Mouse (Mus musculus) neutrophil, adult 83 days (primary cell): ENCODE data around the gene Galk2. TPM values are rescaled to one million over a fixed set of nuclear protein-coding genes. Genes with fewer than 3 reads are reported as not detected.

Source experiments
- total RNA-seq, 2 experiments: library from RNA; stranded (reverse); gene quantifications; one replicate each; pipeline ENCODE4 v1.2.4; 2023

Gene Galk2
- total RNA-seq: 10 to 100 TPM; 10.7 to 11.9 TPM

DNA sequence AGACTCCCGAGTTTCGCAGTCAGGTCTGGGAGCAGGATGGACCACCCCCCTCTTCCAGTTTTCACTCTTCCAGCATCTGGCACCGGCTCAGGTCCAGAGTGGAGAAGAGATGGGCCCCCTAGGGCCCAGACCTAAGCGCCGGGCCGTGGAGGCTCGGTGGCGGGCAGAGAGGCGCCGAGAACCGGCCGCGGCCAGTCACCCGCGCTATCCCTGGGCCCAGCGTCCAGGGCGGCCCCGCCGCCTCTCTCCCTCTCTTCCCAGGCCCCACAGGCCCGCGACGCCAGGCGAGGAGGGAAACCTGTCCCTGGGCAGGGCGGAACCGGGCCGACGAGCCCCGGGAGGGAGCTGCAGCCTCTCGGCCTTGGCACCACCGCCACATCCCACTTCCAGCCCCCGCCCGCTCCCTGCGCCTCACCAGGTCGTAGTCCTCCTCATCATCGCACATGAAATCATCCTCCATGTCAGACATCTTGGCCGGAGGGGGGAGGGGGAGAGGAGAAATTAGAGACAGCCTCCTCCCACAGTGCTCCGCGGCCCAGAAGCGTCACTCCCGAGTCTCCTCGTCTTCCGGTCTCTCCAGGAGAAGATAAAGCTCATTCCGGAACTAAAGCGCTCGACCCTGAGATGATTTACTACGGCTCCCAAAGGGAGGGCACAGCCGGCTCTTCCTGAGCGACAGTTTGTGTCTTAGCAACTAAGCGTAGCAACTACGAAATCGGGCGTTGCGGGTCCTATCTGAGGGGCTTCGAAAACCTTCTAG is at the start of gene Galk2, which contains the start of gene Cops2:
Gene Galk2 (plus strand): TSS at position 589 of the 760 bp plus-strand sequence.
Gene Cops2 (minus strand): TSS at position 619 of the 760 bp plus-strand sequence.

Other genes with a start within 250 kb of the Galk2 start
- gene Cep152, start 234.0 kb upstream of the Galk2 start, total RNA-seq: 10 to 100 TPM; 13.4 to 14.1 TPM
- 10 to 100 TPM; 27.3 to 31.2 TPM for gene Eid1, start 186.0 kb upstream of the Galk2 start, total RNA-seq
- gene Shc4, start 135.0 kb upstream of the Galk2 start, total RNA-seq: under 1 TPM; 0.24 to 0.33 TPM
- 10 to 100 TPM; 25.5 to 25.8 TPM for gene Secisbp2l, start 76.2 kb upstream of the Galk2 start, total RNA-seq
- gene Cops2, start within 50 bp of the Galk2 start, total RNA-seq: 10 to 100 TPM; 40.5 to 40.9 TPM
- gene Fgf7, start 175.5 kb downstream of the Galk2 start, total RNA-seq: not detected